ENCODE assay signal across 8 mouse cellular contexts in the genomic region with DNA sequence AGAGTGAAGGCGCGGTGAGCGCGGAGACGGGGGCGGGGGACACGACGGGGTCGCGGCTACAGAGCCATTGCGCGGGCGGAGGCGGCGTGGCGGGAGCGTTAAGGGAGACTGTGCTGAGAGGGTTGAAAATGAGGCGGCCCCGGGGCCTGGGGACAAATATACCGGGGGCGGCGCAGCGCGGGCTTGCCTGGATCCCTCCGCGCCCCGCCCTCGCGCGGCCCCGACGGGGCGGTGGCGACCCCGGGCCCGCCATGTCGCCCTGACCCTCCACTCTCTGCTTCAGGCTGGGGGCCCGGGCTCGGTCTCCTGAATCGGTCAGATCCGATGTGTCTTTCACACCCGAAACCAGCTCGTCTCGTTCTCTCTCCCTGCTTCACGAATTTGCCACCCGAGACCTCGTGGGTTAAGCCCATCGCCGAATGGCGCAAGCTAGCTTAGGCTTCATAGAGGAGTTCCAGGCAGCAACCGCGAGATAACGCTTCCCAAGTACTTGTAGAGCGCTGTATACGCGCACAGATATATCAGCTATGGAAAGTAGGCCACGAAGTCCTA. TPM values are rescaled to one million over a fixed set of nuclear protein-coding genes. Genes with fewer than 3 reads are reported as not detected.
DNase-seq lines count a peak whose midpoint lies in the region; ATAC-seq and TF ChIP-seq lines count a peak whose summit lies in the region.

A gene (minus strand): TSS at position 189 of the 552 bp plus-strand sequence.

- peak within 1 kb of the TSS; percentile 84 for H3K4me2 ChIP-seq in forebrain, embryonic 13.5 days
- peak within 1 kb of the TSS; percentile 74 for H3K4me2 ChIP-seq in limb, embryonic 14.5 days (replicated peaks; ENCODE audit: low read depth, low read length, severe bottlenecking)
- peak within 1 kb of the TSS; percentile 79 for H3K4me2 ChIP-seq in midbrain, postnatal 0 days (ENCODE audit: low read depth, low read length, poor library complexity, severe bottlenecking)

- peaks cover 17% of the 10 kb centered on the region; the same call in 1 of the 2 replicates for H3K36me3 ChIP-seq in forebrain, embryonic 13.5 days (ENCODE audit: poor library complexity, severe bottlenecking)
- peaks cover 57% of the 10 kb centered on the region for H3K36me3 ChIP-seq in hindbrain, embryonic 10.5 days
- peaks cover 21% of the 10 kb centered on the region; the same call in 1 of the 2 replicates for H3K36me3 ChIP-seq in limb, embryonic 14.5 days (ENCODE audit: control insufficient read depth, insufficient read depth, low read length)
- H3K36me3 ChIP-seq in midbrain, postnatal 0 days (ENCODE audit: insufficient read depth, low read length), result no peaks in the 10 kb centered on the region

- peaks cover 51% of the 10 kb centered on the region for H3K4me1 ChIP-seq in forebrain, embryonic 13.5 days
- H3K4me1 ChIP-seq in hindbrain, embryonic 10.5 days (replicated peaks), result peaks cover 69% of the 10 kb centered on the region
- H3K4me1 ChIP-seq in limb, embryonic 14.5 days (ENCODE audit: control insufficient read depth, insufficient read depth, low read length), result peaks cover 29% of the 10 kb centered on the region
- H3K4me1 ChIP-seq in midbrain, postnatal 0 days (ENCODE audit: insufficient read depth, low read length), result peaks cover 18% of the 10 kb centered on the region

- peak; percentile 46 for ATAC-seq in forebrain, embryonic 13.5 days
- ATAC-seq in limb, embryonic 14.5 days (ENCODE audit: low FRiP score, low read depth), result peak; percentile 45
- ATAC-seq in midbrain, postnatal 0 days (ENCODE audit: low FRiP score), result peak; percentile 53

- H3K9ac ChIP-seq in forebrain, embryonic 13.5 days, result peak within 1 kb of the TSS; percentile 95
- H3K9ac ChIP-seq in limb, embryonic 14.5 days (ENCODE audit: low read depth, low read length, severe bottlenecking), result peak within 1 kb of the TSS; percentile 98
- H3K9ac ChIP-seq in midbrain, postnatal 0 days (replicated peaks; ENCODE audit: low read length, poor library complexity, severe bottlenecking), result peak within 1 kb of the TSS; percentile 86

- DNase-seq in layer of hippocampus, adult 8-10 months (ENCODE audit: low spot score in 2 of 2), result no peak
- DNase-seq in layer of hippocampus, adult 9-11 months, result no peak
- DNase-seq in adrenal gland, postnatal 25 days, result peak; percentile 70
- no peak for DNase-seq in hindbrain, embryonic 10.5 days (ENCODE audit: low spot score)
- peak; percentile 60 for DNase-seq in limb, embryonic 14.5 days (ENCODE audit: low spot score)
- peak; percentile 54 for DNase-seq in midbrain, postnatal 0 days (ENCODE audit: low spot score)
- DNase-seq in cerebellum, adult 8-10 months, result no peak

- H3K9me3 ChIP-seq in forebrain, embryonic 13.5 days (replicated peaks), result no peaks in the 10 kb centered on the region
- no peaks in the 10 kb centered on the region for H3K9me3 ChIP-seq in hindbrain, embryonic 10.5 days
- H3K9me3 ChIP-seq in limb, embryonic 14.5 days (ENCODE audit: control insufficient read depth, low read length), result no peaks in the 10 kb centered on the region
- no peaks in the 10 kb centered on the region for H3K9me3 ChIP-seq in midbrain, postnatal 0 days (ENCODE audit: low read length)

- peak within 1 kb of the TSS; percentile 94 for H3K27ac ChIP-seq in forebrain, embryonic 13.5 days
- H3K27ac ChIP-seq in hindbrain, embryonic 10.5 days, result peak within 1 kb of the TSS; percentile 99
- peak within 1 kb of the TSS; percentile 95 for H3K27ac ChIP-seq in limb, embryonic 14.5 days (replicated peaks; ENCODE audit: low read depth, low read length)
- H3K27ac ChIP-seq in midbrain, postnatal 0 days (ENCODE audit: low read depth, low read length), result peak within 1 kb of the TSS; percentile 87

- H3K4me3 ChIP-seq in forebrain, embryonic 13.5 days, result peak within 1 kb of the TSS; percentile 84
- H3K4me3 ChIP-seq in hindbrain, embryonic 10.5 days, result peak within 1 kb of the TSS; percentile 90
- H3K4me3 ChIP-seq in limb, embryonic 14.5 days (replicated peaks; ENCODE audit: low read length), result peak within 1 kb of the TSS; percentile 87
- H3K4me3 ChIP-seq in midbrain, postnatal 0 days (ENCODE audit: low read depth, low read length), result peak within 1 kb of the TSS; percentile 78

- no peaks in the 10 kb centered on the region for H3K27me3 ChIP-seq in forebrain, embryonic 13.5 days
- no peaks in the 10 kb centered on the region for H3K27me3 ChIP-seq in hindbrain, embryonic 10.5 days (ENCODE audit: insufficient read depth, poor library complexity, severe bottlenecking)
- H3K27me3 ChIP-seq in limb, embryonic 14.5 days (ENCODE audit: control insufficient read depth, insufficient read depth, low read length), result no peaks in the 10 kb centered on the region
- no peaks in the 10 kb centered on the region for H3K27me3 ChIP-seq in midbrain, postnatal 0 days (ENCODE audit: insufficient read depth, low read length)

- WGBS in forebrain, embryonic 13.5 days, result under 1% methylated on average over 52 of the region's 57 CpGs
- WGBS in hindbrain, embryonic 10.5 days, result under 1% methylated on average over 55 of the region's 57 CpGs
- WGBS in limb, embryonic 14.5 days, result 1% methylated on average over 51 of the region's 57 CpGs
- WGBS in midbrain, postnatal 0 days, result 1% methylated on average over 31 of the region's 57 CpGs

- TF ChIP-seq POLR2A in limb, embryonic 14.5 days (IDR thresholded peaks at IDR 0.05; ENCODE audit: borderline replicate concordance, extremely low read depth, insufficient read depth, insufficient read length), result no peak

- TF ChIP-seq CTCF in midbrain, postnatal 0 days (IDR thresholded peaks at IDR 0.05), result no peak

RNA-seq across cellular contexts. Expression of the gene that starts here (rescaled TPM):
- total RNA-seq in layer of hippocampus, adult 8-10 months (2022), result 10 to 100 TPM; 23.3 to 36.1 (median 26.1) TPM
- 108 and 165 TPM in 2 replicates for total RNA-seq in adrenal gland, postnatal 25 days (2021)
- 5.4 and 5.7 TPM in 2 replicates for polyA plus RNA-seq in forebrain, embryonic 13.5 days (2015; fragmentation: Nextera tagmentation; extraction: Ambion mirVana)
- polyA plus RNA-seq in hindbrain, embryonic 10.5 days (2016; fragmentation: Nextera tagmentation; extraction: Ambion mirVana), result 4.6 TPM in 2 replicates
- polyA plus RNA-seq in limb, embryonic 14.5 days (2012; rRNA removed), result 47.9 and 69.8 TPM in 2 replicates
- 3.1 and 3.7 TPM in 2 replicates for polyA plus RNA-seq in limb, embryonic 14.5 days (2014; fragmentation: Nextera tagmentation; extraction: Ambion mirVana)
- total RNA-seq in midbrain, postnatal 0 days (2014; rRNA removed), result 4.8 and 6.8 TPM in 2 replicates
- 3.4 and 3.7 TPM in 2 replicates for polyA plus RNA-seq in midbrain, postnatal 0 days (2015; fragmentation: Nextera tagmentation; extraction: Ambion mirVana)

Comparison
In these comparisons a context has a peak if more than half of its experiments do, and no peak if none do; other contexts are left out.
1. DNase-seq: peak in adrenal gland, postnatal 25 days (single experiment), limb, embryonic 14.5 days (single experiment) and midbrain, postnatal 0 days (single experiment); none in layer of hippocampus, adult 8-10 months (0 of 2), layer of hippocampus, adult 9-11 months (single experiment), hindbrain, embryonic 10.5 days (single experiment) and cerebellum, adult 8-10 months (single experiment).
2. Peak in every context shown above with its lines, with median percentiles within 50 percentile points of each other: ATAC-seq, H3K27ac ChIP-seq, H3K4me2 ChIP-seq, H3K4me3 ChIP-seq and H3K9ac ChIP-seq.